Mouse (Mus musculus): Measurements from ENCODE around the gene Auts2.
A peak's percentile ranks its signal among the peaks of the same experiment; 100 is the strongest.

Auts2 gene

GRCm38 (mm10) chr5:131711474-131712129, 831.5 kb downstream of the Auts2 start:
- peak; percentile 37 to 44 for DNase-seq

DNA sequence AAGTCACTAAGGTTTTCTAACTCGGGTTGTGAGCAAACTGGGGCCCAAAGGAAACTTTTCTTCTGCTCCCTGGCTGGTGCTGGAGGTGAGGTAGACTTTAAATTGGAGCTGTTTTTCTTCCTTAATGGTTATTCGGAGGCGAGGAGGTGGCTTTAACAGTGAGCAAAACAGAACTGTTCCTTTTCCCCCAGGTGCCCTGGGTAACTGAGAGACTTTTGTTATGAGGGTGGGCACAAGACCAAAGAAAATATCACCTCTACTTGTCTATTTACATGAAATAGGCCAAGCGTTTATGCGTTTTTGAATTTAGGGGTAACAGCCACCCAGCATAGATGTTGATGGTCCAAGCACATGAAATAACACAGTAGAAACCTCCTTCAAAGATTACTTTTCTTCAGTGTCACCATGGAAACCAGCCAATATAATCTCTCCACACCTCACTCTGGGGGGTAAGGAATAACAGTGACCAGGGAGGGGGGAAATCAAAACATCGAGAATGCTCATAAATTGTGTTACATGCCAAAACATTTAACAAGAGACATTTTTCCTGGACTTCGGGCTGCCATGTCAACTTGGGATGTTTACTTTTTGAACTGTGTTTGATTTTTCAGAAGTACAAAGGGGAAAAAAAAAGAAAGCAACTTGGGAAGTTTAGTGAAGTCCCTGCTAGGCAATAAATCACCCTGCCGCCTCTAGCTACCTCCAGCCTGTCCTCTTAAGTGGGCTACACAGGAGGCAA, 832.2 kb downstream of the Auts2 start:
- DNase-seq: no peak

GRCm38 (mm10) chr5:131707471-131707870, 835.7 kb downstream of the Auts2 start:
- no peak for DNase-seq

- DNase-seq: no peak
Measured at GRCm38 (mm10) chr5:131703729-131704128, 839.4 kb downstream of the Auts2 start.

GRCm38 (mm10) chr5:131702840-131703392, 840.2 kb downstream of the Auts2 start:
- no peak for DNase-seq

DNA sequence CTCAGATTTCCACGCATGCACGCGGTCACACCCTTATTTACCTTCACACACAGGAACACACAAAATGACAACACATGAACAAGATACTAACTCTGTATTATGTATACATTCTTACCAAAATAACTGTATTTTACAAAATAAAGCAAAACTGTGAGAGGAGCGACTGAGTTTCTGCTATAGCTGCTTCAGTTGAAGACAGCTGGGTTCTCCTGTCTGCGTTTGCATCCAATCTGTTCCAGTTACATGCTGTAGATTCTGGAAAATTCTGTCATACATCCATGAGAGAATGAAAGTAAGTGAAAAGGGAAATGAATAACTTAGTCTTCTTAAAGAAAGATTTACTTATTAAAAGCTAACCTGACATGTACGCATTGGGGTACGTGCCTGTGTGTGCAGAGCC, 844.2 kb downstream of the Auts2 start:
- DNase-seq: no peak

- DNase-seq: no peak
Measured at GRCm38 (mm10) chr5:131690781-131691180, 852.4 kb downstream of the Auts2 start.

DNA sequence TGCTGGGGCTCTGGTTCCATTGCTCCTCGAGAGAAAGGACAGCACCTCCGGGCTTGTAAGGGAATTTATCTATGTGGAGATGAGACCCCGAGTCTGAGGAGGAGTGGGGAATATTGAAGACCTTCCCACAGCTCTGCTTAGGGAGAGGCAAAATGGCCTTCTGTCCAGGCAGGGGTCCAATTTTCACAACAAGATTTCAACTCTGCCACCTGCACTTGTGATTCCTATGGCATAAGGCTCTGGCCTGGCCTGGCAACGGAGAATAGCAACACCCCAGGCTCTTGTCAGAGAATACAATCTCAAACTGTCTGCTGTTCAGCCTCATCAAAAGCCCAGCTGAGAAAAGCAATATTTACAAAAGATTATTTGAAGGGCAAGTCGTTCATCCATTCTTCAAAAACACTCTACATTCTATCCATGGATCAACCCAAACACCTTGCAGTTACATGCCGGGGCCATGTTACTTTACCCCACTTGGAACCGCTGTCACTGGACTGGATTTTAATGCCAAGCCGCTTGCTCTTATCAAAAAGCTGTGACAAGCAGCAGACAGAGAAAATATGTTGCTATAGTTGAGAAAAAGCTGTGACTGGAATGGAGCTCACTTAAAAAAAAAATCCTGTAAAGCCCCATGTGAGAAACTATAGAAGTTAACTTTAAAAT, 856.1 kb downstream of the Auts2 start:
- DNase-seq: no peak

- no peak for DNase-seq
Measured at GRCm38 (mm10) chr5:131680127-131680845, 862.9 kb downstream of the Auts2 start.

DNA sequence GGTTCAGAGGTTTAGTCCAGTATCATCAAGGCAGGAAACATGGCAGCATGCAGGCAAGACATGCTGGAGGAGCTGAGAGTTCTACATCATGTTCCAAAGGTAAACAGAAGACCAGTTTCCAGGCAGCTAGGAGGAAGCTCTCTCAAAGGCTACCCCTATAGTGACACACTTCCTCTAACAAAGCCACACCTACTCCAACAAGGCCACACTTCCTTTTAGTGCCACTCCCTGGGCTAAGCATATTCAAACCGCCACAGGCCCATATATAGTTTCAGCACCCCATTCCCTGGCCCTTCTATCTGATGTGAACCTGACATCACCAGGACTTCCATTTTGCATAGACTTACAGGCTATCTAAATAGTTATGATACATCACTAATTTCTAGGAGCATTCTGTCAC, 863.6 kb downstream of the Auts2 start:
- DNase-seq: no peak

DNA sequence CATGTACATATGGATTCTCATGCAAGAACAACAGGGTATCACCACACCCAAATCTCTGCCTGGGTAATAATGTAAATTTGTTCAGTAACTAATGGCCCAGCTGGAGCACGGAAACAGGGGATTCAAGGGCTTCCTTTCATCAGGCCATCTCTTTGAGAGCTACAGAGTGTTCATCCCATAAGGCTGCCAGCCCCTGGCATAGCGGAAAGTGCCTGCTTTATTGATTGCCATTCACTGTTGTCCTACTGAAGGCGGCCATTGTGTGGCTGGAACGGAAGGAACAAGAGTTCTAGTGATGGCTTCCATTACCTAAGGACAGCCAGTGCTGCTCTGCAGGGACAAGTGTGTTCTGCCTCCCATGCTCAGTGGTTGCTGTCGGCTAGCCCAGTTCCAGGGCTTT, 865.6 kb downstream of the Auts2 start:
- DNase-seq: no peak

DNA sequence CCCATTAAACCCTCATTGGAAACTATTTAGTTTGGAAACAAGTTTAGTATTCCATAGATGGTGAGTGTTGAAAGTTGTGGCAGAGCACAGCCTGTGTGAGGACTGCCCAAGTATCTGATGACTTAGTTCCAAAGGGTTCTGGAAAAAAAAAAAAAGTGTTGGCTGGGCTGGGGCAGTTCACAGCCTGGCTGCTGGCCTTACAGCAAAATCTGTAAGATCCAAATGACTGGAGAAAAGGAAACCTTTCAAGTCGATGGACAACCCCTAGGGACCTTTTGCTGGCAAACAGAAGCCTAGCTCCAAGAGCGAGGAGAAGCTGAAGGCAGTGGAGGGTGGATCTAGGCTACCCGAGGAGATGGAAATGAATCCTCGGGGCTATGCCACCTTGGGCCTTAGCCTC, 869.4 kb downstream of the Auts2 start:
- DNase-seq: no peak

- no peak for DNase-seq
Measured at GRCm38 (mm10) chr5:131665068-131665467, 878.1 kb downstream of the Auts2 start.

DNA sequence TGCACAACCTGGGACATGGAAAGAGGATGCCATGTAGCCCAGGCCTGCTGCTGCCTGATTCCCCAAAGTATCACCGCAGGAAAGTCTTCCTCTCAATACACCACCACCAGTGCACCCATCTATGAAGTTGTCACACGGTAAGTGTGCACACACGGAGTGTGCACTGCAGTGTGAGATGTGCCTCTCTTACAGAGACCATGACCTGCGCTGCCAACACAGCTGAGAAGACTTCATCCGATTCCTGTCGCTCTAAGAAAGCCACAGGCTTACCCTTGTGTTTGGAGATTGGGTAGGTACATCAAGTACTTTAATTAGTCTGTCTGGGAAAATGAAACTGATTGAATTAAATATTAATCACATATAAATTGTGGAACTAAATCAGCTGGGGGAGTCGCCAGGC, 878.5 kb downstream of the Auts2 start:
- no peak for DNase-seq

DNA sequence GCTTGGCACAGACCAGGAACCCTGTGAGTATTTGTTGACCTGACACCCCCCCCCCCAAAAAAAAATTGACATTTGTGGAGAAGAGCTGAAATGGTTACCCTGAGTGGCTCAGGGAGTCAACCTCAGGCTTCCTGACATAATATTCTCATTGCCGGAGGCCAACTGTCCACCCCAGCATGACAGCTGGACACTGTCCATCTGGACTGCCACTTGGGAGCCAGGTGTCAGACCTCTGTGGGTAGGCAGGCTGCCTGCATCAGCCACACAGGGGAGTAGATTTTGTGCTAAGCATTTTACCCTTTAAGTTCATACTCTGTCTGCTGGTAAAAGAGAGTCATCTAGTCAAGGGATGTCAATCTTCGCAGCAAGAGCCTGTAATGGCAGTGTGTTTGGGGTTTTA, 880.5 kb downstream of the Auts2 start:
- peak in 1 of 2 experiments; percentile 14 for DNase-seq

DNA sequence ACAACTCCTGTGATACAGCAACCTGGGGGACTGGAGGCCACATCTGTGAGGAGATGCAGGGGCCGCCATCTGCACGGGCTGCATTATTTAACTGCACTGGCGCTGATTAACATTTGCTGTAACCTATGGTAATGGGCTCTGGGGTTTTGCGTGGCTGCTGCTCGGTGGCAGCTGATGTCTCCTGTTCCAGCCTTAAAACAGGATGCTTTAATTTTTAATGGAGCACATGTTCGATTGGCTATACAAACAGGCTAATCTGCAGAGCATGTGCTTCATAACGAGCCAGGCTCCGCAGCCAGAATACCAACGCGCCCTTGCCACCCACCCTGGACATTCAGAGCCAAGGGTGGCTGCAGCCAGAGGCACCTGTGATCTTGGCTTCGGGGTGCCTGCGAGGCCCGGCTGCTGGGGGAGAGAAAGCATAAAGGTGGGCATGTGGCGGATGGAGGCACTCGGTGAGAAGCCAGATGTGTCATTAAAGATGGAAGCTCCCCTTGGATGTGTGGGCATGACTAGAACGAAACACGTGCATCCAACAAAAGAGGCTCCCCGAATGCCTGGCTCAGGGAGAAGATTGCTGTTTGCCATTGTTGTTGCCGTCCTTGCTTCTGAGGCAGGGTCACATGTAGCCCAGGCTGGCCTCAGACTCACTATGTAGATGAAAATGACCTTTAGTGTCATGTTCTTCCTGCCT, 884.2 kb downstream of the Auts2 start:
- DNase-seq: no peak

DNA sequence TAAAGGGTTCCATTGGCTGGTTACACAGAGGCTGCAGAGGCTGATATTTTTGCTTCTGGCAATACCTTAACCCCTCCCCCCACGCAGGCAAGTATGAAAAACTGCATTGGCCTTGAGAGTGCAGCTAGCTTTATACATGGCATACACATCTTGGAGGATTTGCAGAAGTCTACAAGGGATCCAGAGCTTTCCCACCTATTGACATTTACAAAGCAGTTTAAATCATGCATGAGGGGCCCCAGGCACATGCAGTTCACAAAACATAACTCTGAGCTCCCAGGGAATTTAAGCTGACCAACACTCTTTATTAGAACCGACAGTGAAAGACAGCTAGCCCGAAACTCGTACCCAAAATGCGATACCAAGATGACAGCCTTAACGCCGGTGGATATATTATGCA, 888.9 kb downstream of the Auts2 start:
- no peak for DNase-seq

- no peak for DNase-seq
Measured at GRCm38 (mm10) chr5:131650381-131650891, 892.7 kb downstream of the Auts2 start.

GRCm38 (mm10) chr5:131647683-131648119, 895.4 kb downstream of the Auts2 start:
- DNase-seq: peak; percentile 23 to 39

GRCm38 (mm10) chr5:131647104-131647682, 896.0 kb downstream of the Auts2 start:
- DNase-seq: no peak

- DNase-seq: no peak
Measured at GRCm38 (mm10) chr5:131646192-131646775, 896.9 kb downstream of the Auts2 start.
